Mouse (Mus musculus) stomach, embryonic 14.5 days (tissue): ENCODE measurements around the gene Sema4b. TPM values are rescaled to one million over a fixed set of nuclear protein-coding genes. Genes with fewer than 3 reads are reported as not detected.
A peak's percentile ranks its signal among the peaks of the same experiment; 100 is the strongest.

Source experiments
- ATAC-seq: fragments of 200-750 bp; cut with Nextera tagmentation; 2 replicates; pipeline ENCODE4 v1.8.0; 2017; ENCODE audit warnings: low read depth, moderate TSS enrichment; ENCODE audit not compliant: insufficient number of reproducible peaks, insufficient read depth, low FRiP score
- H3K27ac ChIP-seq: fragments of 300-500 bp; sonication (generic); 2 replicates; pipeline ENCODE4 v1.5.1; 2014; ENCODE audit warnings: mild to moderate bottlenecking, low read length, moderate library complexity, mixed read lengths
- H3K27me3 ChIP-seq: fragments of 300-500 bp; sonication (generic); 2 replicates; pipeline ENCODE4 v1.6.1; 2014; ENCODE audit warnings: low read length, control low read depth, mixed read lengths; ENCODE audit not compliant: control insufficient read depth, insufficient read depth
- H3K36me3 ChIP-seq: fragments of 300-500 bp; sonication (generic); 2 replicates; pipeline ENCODE4 v1.6.1; 2014; ENCODE audit warnings: mild to moderate bottlenecking, control low read depth, low read length, moderate library complexity, mixed read lengths; ENCODE audit not compliant: control insufficient read depth, insufficient read depth
- H3K4me1 ChIP-seq: fragments of 300-500 bp; sonication (generic); 2 replicates; pipeline ENCODE4 v1.6.1; 2014; ENCODE audit warnings: low read length, control low read depth, mixed read lengths; ENCODE audit not compliant: control insufficient read depth, insufficient read depth
- H3K4me2 ChIP-seq: fragments of 300-500 bp; sonication (generic); replicated peaks from 2 replicates; pipeline ENCODE4 v1.6.1; 2014; ENCODE audit warnings: low read depth, low read length, control low read depth
- H3K4me3 ChIP-seq: fragments of 300-500 bp; sonication (generic); 2 replicates; pipeline ENCODE4 v1.5.1; 2014; ENCODE audit warnings: low read depth, low read length, control low read depth
- H3K9ac ChIP-seq: fragments of 300-500 bp; sonication (generic); replicated peaks from 2 replicates; pipeline ENCODE4 v1.6.1; 2014; ENCODE audit warnings: low read depth, mild to moderate bottlenecking, control low read depth, low read length, moderate library complexity, mixed read lengths
- H3K9me3 ChIP-seq: fragments of 300-500 bp; sonication (generic); 2 replicates; pipeline ENCODE4 v1.6.1; 2016; ENCODE audit warnings: low read depth, low read length, control low read depth; ENCODE audit not compliant: control insufficient read depth
- WGBS: fragments of 180-500 bp; shearing (Covaris S2); extraction: QIAGEN DNeasy Blood & Tissue Kit; methylation state at CpG from one replicate; pipeline ENCODE4 v1.1.7; 2014; 5-methylcytosine and 5-hydroxymethylcytosine counted together
- polyA plus RNA-seq: library from polyadenylated mRNA; unstranded; fragments of >200 nt; fragmentation: Nextera tagmentation; extraction: Ambion mirVana; gene quantifications from 2 replicates; pipeline ENCODE4 v1.2.1, GENCODE M21; 2014

Sema4b gene
- polyA plus RNA-seq, 1 experiment from 2014 or later = 23.4 TPM

- Histone ChIP-seq H3K4me3 (no peak overlapping the region), H3K9me3 (no peaks in the 10 kb centered on the region), H3K27me3 (no peaks in the 10 kb centered on the region), H3K4me2 (no peak overlapping the region), H3K9ac (no peak overlapping the region), H3K4me1 (peaks cover 35% of the 10 kb centered on the region), H3K27ac (0 out of 2 replicates have a peak overlapping the region, but pooled peaks have one; percentile 10), H3K36me3 (no peaks in the 10 kb centered on the region)
- ATAC-seq = no peak
- WGBS = 74% methylated on average over 2 of the region's 2 CpGs
These were observed 2.0 kb downstream of the Sema4b start for GRCm38 (mm10) chr7:80188579-80189125.

DNA sequence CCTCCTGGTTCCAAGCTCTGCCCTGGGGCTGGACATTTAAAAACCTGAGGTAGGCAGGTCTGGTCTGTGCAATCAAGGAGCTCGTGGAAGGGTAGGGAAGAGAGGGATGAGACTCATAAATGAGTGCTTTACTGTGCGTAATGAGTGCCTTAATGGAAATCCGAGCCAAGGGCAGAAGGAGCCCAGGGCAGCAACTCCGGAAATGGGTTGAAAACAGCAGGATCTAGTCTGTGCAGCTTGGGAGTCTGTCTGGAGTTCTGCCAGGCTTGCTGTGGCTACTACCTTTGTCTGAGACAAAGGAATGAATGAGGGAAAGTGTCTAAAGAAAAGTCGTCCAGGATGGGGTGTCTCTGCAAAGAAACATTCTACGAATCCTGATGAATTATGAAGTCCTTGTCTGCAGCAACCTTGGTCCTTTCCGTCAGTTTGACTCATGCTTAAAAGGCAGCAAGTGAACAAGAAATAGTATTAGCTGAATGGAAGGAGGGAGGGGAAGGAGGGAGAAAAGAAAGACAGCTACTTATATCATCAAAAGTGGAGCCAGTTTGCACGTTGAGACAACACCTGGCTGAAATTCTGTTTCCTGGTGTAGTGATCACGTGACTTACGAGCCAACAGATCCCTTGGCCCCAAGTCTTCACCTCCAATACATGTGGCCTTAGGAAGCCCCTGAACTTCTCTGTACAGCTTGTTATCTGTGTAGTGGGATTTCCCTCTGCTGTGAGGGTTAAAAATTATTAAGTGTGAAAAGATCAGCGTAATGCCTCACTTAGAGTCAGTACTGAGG, 2.7 kb downstream of the Sema4b start:
- H3K36me3 ChIP-seq = no peaks in the 10 kb centered on the region
- H3K4me3 ChIP-seq = no peak overlapping the region
- no peak overlapping the region for H3K4me2 ChIP-seq
- WGBS = 40% methylated on average over 11 of the region's 11 CpGs
- H3K9me3 ChIP-seq = no peaks in the 10 kb centered on the region
- ATAC-seq = no peak
- no peak overlapping the region for H3K9ac ChIP-seq
- H3K4me1 ChIP-seq = peaks cover 35% of the 10 kb centered on the region
- H3K27me3 ChIP-seq = no peaks in the 10 kb centered on the region
- peak overlapping the region; percentile 12; the same call in 1 of the 2 replicates for H3K27ac ChIP-seq

DNA sequence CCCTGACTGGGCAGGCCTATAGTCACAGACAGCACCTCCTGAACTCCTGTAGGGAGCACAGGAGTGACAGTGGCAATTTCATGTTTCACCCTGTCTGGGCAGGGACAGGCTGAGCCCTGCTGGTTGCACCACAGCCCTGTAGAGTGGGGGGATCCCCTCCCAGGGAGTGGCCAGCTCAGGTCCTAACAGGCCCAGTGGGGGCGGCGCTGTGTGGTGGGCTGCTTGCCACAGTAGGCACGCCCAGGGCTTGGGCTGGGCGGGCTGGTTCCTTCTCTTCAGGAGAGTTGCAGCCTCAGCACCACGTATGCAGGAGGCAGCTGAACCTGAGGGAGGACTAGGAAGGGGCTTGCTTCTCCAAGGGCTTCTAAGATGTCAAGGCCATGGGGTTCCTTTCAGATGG, 4.8 kb downstream of the Sema4b start:
- H3K27me3 ChIP-seq = no peaks in the 10 kb centered on the region
- no peak overlapping the region for H3K4me3 ChIP-seq
- H3K27ac ChIP-seq = peak overlapping the region; percentile 91; the same call in 1 of the 2 replicates
- ATAC-seq = peak; percentile 62
- WGBS = 65% methylated on average over 5 of the region's 5 CpGs
- H3K9ac ChIP-seq = no peak overlapping the region
- peak overlapping the region; percentile 44; the same call in 1 of the 2 replicates for H3K4me2 ChIP-seq
- H3K36me3 ChIP-seq = no peaks in the 10 kb centered on the region
- no peaks in the 10 kb centered on the region for H3K9me3 ChIP-seq
- H3K4me1 ChIP-seq = peaks cover 30% of the 10 kb centered on the region

DNA sequence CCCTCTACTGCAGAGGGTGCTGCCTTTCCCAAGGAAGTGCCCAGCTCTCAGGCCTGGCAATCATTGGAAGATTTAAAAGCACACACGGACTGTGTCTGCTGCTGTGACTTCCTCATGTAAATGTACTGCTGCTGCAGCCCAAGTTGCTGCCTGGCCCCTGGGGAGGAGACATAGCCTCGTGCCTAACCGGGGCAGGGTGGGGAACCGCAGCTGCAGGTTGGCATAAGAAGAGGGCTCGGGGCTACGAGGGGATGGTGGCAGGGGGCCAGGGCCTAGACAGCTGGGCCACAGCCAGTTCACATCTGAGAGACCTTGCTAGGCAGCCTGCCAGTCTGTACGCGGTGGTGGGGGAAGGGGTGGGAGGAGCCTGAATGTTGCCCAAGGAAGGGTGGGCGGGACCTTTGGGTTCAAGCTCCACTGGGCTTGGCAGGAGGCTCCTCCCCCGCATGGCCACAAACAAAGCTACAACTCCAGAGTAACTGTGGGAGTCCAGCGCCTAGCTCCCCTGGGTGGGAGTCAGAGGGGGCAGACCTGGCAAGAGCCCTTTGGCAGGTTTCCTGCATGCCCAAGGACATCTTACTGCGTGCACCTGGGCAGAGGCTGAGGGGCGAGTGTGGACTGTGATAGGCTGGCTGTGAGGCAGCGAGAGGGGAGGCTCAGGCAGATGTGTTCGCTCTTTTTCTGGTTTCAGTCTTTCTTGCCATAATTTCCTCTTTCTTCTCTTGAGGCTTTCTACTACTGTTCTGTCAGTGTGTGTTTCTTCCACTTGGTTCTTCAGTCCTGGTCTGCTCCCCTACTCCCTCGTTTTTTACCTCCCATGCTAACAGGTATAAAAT, 5.8 kb downstream of the Sema4b start:
- ATAC-seq = peak; percentile 83
- Histone ChIP-seq H3K4me2 (peak overlapping the region; percentile 44), H3K36me3 (no peaks in the 10 kb centered on the region), H3K9ac (no peak overlapping the region; the same call in 1 of the 2 replicates), H3K4me3 (peak overlapping the region; percentile 16), H3K4me1 (peaks cover 34% of the 10 kb centered on the region), H3K27me3 (no peaks in the 10 kb centered on the region), H3K27ac (peak overlapping the region; percentile 91), H3K9me3 (no peaks in the 10 kb centered on the region)
- 15% methylated on average over 16 of the region's 16 CpGs for WGBS

DNA sequence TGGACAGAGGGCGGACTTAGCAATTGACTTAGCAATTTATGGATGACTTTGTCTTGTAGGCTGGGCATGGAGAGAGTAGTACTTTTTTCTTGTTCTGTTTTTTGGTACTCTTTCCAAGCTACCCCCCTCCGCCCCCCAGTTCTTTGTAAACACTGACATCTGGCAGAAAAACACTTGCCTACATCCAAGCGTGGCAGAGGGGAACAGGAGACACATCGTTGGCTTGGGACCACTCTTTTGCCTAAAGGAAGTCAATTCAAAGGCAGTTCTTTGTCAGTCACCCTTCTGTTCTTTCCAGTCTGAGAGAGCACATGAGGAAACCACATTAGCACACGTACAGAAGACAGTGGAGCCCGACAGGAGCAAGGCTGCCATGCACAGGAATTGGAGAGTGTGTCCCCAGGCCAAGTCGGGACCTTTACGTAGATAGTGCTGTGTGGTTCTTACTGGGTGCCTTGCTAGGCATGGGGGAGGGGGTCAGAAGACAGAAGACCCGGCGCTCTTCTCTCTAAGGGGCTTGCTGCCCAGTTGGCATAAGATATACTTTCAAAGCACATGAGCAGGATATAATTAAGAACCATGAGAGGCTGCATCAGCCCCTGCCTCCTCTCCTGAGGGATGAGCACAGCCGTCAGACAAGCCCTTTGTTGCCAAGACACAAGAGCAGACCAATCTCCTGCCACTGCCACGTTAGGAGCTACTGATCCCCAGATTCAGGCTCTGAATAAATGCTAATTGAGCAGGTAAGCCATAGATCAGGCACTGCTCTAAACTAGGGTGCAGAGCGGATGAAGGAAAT, 7.5 kb downstream of the Sema4b start:
- Histone ChIP-seq H3K4me3 (no peak overlapping the region), H3K36me3 (no peaks in the 10 kb centered on the region), H3K4me1 (peaks cover 28% of the 10 kb centered on the region), H3K27ac (no peak overlapping the region), H3K9me3 (no peaks in the 10 kb centered on the region), H3K9ac (no peak overlapping the region), H3K4me2 (no peak overlapping the region), H3K27me3 (no peaks in the 10 kb centered on the region)
- ATAC-seq = no peak
- 71% methylated on average over 13 of the region's 13 CpGs for WGBS

DNA sequence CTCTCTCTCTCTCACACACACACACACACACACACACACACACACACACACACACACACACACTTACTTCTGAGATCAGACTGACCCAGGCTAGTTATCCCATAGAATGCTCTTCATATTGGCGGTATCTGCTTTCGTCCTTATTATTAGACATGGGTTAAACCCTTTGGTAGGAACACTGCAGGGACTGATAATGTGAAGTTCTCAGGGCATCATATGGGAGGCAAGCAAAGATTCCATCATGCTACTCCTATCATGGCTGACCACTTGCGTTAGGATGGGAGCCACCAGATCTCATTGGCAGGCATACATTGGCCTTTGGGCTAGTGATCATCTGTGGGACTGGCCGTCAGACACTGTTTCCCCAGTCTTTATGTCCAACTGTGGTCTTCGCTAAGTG, 8.5 kb downstream of the Sema4b start:
- H3K4me1 ChIP-seq = peaks cover 35% of the 10 kb centered on the region
- WGBS = 94% methylated on average over 5 of the region's 5 CpGs
- no peaks in the 10 kb centered on the region for H3K27me3 ChIP-seq
- no peaks in the 10 kb centered on the region for H3K9me3 ChIP-seq
- H3K36me3 ChIP-seq = no peaks in the 10 kb centered on the region
- no peak overlapping the region for H3K9ac ChIP-seq
- H3K4me2 ChIP-seq = no peak overlapping the region
- H3K4me3 ChIP-seq = no peak overlapping the region
- ATAC-seq = no peak
- no peak overlapping the region for H3K27ac ChIP-seq

DNA sequence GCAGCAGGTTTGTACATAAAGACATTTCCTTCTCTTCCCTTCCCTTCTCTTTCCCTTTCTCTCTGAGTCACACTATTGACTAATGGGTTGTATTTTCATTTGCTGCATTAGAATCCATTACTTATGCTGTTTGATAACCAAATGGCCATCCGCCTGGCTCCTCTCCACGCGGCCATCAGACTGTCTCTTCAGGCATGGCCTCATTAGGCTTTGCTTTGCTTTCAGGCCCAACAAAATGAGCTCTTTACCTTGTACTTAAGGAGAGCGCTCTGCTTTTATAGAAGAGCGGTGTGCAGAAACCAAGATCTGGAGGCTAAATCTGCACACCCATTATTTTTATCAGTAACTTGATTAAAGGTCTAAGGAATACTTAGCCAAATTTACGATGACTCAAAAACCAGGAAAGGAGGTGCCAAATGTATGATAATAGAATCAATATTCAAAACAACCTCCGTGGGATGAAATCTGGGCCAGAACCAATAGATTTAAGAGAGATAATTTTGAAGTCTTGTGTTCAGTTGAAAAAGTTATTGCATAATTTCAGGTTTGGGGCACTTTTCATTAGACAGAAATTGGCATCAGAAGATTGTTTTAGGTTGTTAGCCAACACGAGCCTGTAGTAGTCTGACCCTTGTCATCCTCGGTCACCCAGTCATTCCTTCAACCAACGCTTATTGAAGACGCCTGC, 9.1 kb downstream of the Sema4b start:
- ATAC-seq = no peak
- Histone ChIP-seq H3K27ac (no peak overlapping the region), H3K36me3 (no peaks in the 10 kb centered on the region), H3K9ac (no peak overlapping the region), H3K4me3 (no peak overlapping the region), H3K4me2 (no peak overlapping the region), H3K27me3 (no peaks in the 10 kb centered on the region), H3K9me3 (no peaks in the 10 kb centered on the region), H3K4me1 (peaks cover 40% of the 10 kb centered on the region)
- WGBS = 84% methylated on average over 10 of the region's 11 CpGs
